Mouse (Mus musculus) ES-E14 (cell line): ENCODE results near the gene Capn8.

Experiments used
- CHD2 ChIP-seq: IDR thresholded peaks from 2 replicates; pipeline ENCODE4 v1.6.1; 2014; ENCODE audit warnings: mild to moderate bottlenecking, low read depth, low read length, inconsistent platforms
- ZNF384 ChIP-seq: IDR thresholded peaks from 2 replicates; pipeline ENCODE4 v1.6.1; 2012; ENCODE audit warnings: low read depth, low read length, inconsistent platforms

- TF ChIP-seq CHD2 (no peak), ZNF384 (no peak)
Observed at GRCm38 (mm10) chr1:182615465-182615864, 50.7 kb downstream of the Capn8 start.
